Mouse (Mus musculus) G1E (cell line): ENCODE data around the gene Iqcn.

Experiments
- CTCF ChIP-seq: IDR thresholded peaks from 2 replicates; pipeline ENCODE4 v1.5.1; 2012; ENCODE audit warnings: low read depth, low read length, inconsistent platforms, mixed read lengths
- GATA1 ChIP-seq: IDR thresholded peaks from 2 replicates; pipeline ENCODE4 v1.6.1; 2012; ENCODE audit warnings: borderline replicate concordance, low read length, inconsistent platforms, mixed read lengths
- GATA2 ChIP-seq: IDR thresholded peaks from 2 replicates; pipeline ENCODE4 v1.6.1; 2012; ENCODE audit warnings: low read depth, low read length, inconsistent platforms, borderline replicate concordance
- POLR2AphosphoS5 ChIP-seq: IDR thresholded peaks from 2 replicates; pipeline ENCODE4 v1.6.1; 2012; ENCODE audit warnings: low read depth, low read length, inconsistent platforms; ENCODE audit not compliant: insufficient replicate concordance
- TAL1 ChIP-seq: conservative IDR thresholded peaks from 2 replicates; pipeline ENCODE4 v1.6.1; 2012; ENCODE audit warnings: low read depth, low read length, inconsistent platforms, mixed read lengths

DNA sequence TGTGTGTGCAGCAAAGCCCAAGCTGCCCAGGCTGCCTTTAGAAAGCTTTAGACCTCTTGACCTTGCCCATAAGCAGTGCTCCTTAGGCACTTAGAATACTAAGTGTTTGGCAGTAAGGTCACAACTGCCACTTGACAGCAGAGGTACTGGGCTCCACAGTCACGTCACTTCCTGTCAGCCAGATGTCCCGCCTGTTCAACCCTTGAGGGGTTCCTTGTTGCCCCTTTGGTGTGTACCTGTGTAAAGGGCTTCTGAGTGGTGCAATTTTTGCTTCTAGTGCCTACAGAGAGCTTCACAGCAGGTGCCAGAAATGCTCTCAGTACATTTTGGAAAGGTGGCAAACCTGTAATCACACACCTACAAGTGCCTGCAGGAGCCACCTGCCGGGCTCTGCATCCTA, 35.0 kb downstream of the Iqcn start:
- no peak for TF ChIP-seq CTCF
- no peak for TF ChIP-seq POLR2AphosphoS5
- no peak for TF ChIP-seq TAL1
- TF ChIP-seq GATA2, result no peak
- no peak for TF ChIP-seq GATA1
